Mouse (Mus musculus) urinary bladder, postnatal 4 days (tissue): ENCODE measurements at regions not wholly inside any gene's neighbourhood (a gene's known extent, or its start where the extent isn't known, plus 50 kb on each side); places are given as distances from the start of the nearest gene placed in this dataset.
A peak's percentile ranks its signal among the peaks of the same experiment; 100 is the strongest.
"Not testable (repeated sequence)": the region's sequence is repeated elsewhere in the genome, so short reads cannot be mapped to it uniquely, and the experiment has no call there.

Experiments used
- DNase-seq, 2 experiments: peaks; one replicate each; pipeline ENCODE4 v3.0.0; 2021 to 2022; ENCODE audit warnings: low spot score in 2 of 2

GRCm38 (mm10) chr2:107468671-107469070, 178.2 kb downstream of the Kcna4 start:
- DNase-seq = no peak

- DNase-seq = no peak
Observed at GRCm38 (mm10) chr2:107503646-107504379, 213.4 kb downstream of the Kcna4 start.

DNA sequence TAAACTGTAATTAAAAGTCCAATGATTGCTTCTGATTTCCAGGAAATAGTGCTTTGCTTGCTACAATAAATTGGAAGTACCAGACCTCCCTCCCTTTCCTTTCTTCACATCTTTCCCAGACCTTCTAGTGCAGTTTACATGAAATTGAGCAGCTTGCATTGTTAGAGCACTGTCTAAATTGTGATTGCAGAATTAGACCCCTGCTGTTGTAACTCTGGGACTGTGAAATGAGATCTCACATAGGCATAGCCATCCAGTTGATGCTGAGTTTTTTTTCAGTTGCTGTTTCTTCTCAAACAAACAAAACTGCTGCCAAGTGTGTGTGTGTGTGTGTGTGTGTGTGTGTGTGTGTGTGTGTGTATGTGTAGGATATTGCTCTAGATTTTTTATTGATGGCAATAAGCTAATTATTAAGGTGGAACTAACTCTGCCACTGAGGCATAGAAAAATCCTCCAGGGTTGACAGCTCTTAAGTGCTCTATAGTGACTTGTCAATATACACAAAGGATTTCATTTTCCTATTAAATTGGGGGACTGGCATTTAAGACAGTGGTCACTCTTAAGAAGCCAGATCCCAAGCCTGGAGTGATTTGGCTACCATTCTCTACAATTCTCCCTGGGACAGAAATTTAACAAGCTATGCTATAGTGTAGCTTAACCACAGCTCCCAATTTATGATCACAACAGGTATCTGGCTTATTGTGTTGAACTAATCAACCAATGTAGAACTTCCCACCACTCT, 217.2 kb downstream of the Kcna4 start:
- DNase-seq = no peak

DNA sequence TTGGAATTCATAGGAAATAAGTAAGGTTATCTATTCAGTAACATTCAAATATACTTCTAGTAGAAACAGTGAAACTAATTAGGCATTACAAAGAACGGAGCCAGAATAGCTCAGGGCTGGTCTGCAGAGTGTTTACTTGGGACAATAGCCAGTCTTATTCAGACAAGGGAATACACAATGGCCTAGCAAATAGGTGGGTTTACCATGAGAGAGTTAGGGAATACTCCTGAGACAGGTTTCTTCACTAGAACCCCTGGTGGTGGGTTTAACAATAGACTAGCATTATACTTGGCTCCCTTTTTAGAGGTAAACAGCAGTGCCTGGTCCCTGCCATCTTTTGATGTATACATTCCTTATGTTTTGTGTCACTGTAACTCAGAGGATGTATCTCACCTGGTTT, 225.0 kb downstream of the Kcna4 start:
- DNase-seq = not testable (repeated sequence)

DNA sequence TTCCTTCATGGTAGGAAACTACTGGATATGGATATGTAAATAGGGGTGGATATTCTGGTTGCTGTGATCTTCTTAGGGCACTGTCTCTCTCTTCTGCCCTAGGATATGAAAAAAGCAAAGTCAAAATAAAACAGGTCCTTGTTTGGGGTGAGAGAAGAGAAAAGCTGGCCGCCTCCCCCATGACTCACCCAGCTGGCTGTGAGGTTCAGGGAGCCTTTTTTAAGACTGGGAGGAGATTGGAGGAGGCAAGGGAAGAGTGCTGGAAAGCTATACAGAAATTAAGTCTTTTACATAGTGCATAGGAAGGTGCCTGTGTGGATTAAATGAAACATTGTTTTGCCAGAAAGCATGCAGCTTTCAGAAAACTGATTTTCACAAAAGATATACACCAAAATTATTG, 227.7 kb downstream of the Kcna4 start:
- DNase-seq = no peak

GRCm38 (mm10) chr2:107518759-107519158, 228.3 kb downstream of the Kcna4 start:
- DNase-seq = no peak

GRCm38 (mm10) chr2:107519326-107519725, 228.9 kb downstream of the Kcna4 start:
- peak in 1 of 2 experiments; percentile 18 for DNase-seq

GRCm38 (mm10) chr2:107519761-107520160, 229.3 kb downstream of the Kcna4 start:
- DNase-seq = no peak

- no peak for DNase-seq
Observed at GRCm38 (mm10) chr2:107543161-107543560, 252.7 kb downstream of the Kcna4 start.

DNA sequence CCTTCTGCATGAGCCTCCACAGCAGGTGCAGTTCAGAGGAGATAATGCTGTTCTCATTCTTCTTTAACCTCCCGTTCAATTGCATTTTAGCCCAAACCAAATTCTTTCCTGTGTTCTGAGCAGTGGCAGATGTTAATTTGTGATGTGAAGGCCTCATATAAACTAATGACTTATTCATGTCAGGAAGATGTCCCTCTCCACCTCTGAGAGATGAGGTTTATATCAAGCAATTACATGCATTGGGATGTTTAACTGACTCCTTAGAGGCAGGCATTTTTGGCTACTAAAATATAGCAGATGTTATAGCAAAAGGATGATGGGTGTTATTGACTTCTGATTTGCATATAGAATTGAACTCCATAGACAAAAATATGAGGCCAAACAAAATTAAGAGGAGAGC, 262.1 kb downstream of the Kcna4 start:
- DNase-seq = no peak

DNA sequence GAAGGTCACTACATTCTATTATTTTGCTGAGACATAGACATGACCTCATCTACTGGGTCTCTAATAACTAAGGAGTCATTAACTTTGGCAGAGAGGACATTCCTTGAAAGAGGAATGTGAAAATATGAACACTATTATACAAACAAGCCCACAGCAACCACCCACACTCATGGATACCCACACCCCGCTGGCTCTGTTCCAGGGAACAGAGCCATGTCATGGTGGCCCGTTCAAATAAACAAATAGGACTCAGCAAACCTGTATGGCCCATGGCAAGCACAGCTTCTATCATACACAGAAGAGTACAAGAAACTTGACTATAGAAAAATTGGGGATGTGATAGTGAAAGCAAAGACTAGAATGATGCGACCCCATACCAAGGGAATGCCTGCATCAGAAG, 265.8 kb downstream of the Kcna4 start:
- no peak for DNase-seq

DNA sequence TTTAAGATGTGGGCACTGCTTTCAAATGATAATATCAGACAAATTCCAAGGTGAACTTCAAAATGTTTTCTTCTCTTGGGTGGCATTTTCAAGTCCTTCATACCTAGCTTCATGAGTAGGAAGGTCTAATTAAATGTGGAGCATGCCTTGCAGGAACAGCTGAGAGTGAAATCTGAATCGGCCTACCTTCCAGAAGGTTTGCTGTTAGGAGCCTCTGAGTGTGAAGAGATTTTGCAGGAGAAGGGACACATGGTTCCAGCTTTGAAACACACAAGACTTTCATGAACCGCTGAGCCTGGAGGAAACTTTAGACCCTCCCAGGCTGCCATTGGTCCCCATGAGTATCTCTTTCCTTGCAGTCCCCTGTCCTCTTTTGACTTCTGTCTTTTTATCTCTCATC, 279.2 kb downstream of the Kcna4 start:
- DNase-seq = no peak

DNA sequence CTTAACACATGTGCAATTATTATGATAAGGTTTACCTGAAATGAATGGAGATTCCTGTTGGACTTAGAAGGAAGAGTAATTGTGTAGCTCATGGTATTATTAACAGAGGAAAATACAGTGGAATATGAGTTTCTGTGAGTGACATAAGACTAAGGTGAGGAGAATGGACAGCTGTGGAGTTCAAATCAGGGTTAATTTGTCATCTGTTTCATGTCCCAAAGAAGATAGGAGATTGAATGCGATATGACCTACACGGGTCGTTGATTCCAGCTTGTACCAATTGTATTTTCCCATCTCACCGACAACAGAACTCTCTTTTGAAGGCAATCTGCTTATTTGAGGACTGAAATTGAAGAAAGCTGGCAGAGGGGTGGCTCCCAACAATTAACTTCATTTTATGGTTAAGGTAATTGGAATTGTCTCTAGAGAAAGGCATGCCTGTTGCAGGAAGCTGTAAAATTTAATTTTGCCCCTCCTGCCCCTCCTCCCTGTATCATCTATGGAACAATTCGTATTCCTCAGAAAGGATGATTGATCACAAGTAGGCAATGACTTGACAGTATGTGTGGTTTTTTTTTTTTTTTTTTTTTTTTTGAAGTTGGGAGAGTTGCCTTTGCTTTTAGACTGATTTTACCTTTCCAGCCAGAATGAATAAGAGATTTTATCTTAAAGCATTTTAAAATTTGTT, 319.6 kb downstream of the Kcna4 start:
- no peak for DNase-seq

DNA sequence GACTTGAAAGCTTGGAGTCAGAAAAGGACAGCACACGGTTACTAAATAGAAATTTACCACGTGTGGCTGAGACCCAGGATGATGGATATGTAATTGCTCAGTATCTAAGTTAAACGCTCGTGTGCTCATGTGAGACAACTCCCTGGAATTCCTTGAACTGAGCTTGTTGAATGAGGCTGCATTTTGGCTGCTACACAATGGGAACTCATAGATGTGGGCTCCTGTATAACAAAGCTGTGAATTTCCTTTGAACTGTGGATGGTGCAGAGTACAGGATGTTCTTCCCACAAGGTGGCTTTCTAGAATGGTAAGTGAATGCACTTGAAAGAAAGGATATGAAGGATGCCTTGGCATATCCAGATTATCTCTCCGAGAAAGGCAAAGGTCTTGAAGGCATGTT, 321.4 kb downstream of the Kcna4 start:
- no peak for DNase-seq

GRCm38 (mm10) chr2:107612221-107612620, 321.8 kb downstream of the Kcna4 start:
- no peak for DNase-seq

GRCm38 (mm10) chr2:107614715-107615114, 324.3 kb downstream of the Kcna4 start:
- no peak for DNase-seq

DNA sequence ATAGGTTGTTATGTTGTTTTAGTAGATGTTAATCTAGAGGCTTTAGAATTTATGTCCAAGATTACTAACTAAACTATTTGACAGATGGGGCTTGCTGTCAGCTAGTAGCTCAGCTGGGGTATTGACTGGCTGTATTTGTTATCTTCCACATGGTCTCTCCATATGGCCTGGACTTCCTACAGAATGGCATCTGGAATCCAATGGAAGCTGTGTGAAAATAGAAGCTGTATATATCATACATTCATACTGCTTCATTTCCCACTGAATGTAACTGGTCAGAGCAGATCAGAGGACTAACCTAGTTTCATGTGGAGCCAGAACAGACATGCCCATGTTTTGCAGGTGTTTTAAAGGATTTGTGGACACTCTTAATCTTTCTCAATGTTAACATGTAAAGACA, 337.0 kb downstream of the Kcna4 start:
- no peak for DNase-seq

GRCm38 (mm10) chr2:107659176-107659575, 368.7 kb downstream of the Kcna4 start:
- DNase-seq = no peak
